Mouse (Mus musculus) myocyte (in vitro differentiated cells): ENCODE results near the gene Hmbs. TPM values are rescaled to one million over a fixed set of nuclear protein-coding genes. Genes with fewer than 3 reads are reported as not detected.

ENCODE experiments used
- H3K27me3 ChIP-seq: one replicate; pipeline ENCODE4 v1.6.1; 2011; ENCODE audit not compliant: control insufficient read depth, insufficient read depth, insufficient read length
- H3K36me3 ChIP-seq: one replicate; pipeline ENCODE4 v1.6.1; 2011; ENCODE audit not compliant: control insufficient read depth, insufficient read depth
- H3K4me2 ChIP-seq: one replicate; pipeline ENCODE4 v1.6.1; 2011; ENCODE audit warnings: low read depth, control low read depth
- H3K4me3 ChIP-seq: one replicate; pipeline ENCODE4 v1.5.1; 2011; ENCODE audit warnings: mild to moderate bottlenecking, control low read depth, moderate library complexity
- H3K79me2 ChIP-seq: one replicate; pipeline ENCODE4 v1.6.1; 2011; ENCODE audit not compliant: control insufficient read depth, insufficient read depth
- H3ac ChIP-seq: one replicate; pipeline ENCODE4 v1.6.1; 2011; ENCODE audit not compliant: control insufficient read depth, insufficient read length
- CEBPB ChIP-seq: IDR thresholded peaks from 2 replicates; pipeline ENCODE4 v1.6.1; 2011; ENCODE audit warnings: mild to moderate bottlenecking, moderate library complexity; ENCODE audit not compliant: poor library complexity, insufficient read depth, severe bottlenecking
- E2F4 ChIP-seq: IDR thresholded peaks from one replicate; pipeline ENCODE4 v1.6.1; 2011; ENCODE audit warnings: mild to moderate bottlenecking, control low read depth, moderate library complexity; ENCODE audit not compliant: insufficient read depth
- MAX ChIP-seq: IDR thresholded peaks from one replicate; pipeline ENCODE4 v1.6.1; 2011; ENCODE audit warnings: low read depth, mild to moderate bottlenecking, control low read depth
- MYOD1 ChIP-seq, 3 experiments: IDR thresholded peaks; one replicate each; pipeline ENCODE4 v1.6.1; 2011; ENCODE audit warnings: control low read depth in 2 of 3, low read depth in 2 of 3, mild to moderate bottlenecking in 2 of 3, moderate library complexity in 1 of 3; ENCODE audit not compliant: insufficient read length in 2 of 3, control insufficient read depth in 1 of 3
- MYOG ChIP-seq, 3 experiments: IDR thresholded peaks; one replicate each; pipeline ENCODE4 v1.6.1; 2011; ENCODE audit warnings: control low read depth in 2 of 3, low read depth in 2 of 3, mild to moderate bottlenecking in 2 of 3; ENCODE audit not compliant: insufficient read length in 2 of 3, control insufficient read depth in 1 of 3, insufficient read depth in 1 of 3
- POLR2A ChIP-seq: IDR thresholded peaks from one replicate; pipeline ENCODE4 v1.6.1; 2011; ENCODE audit warnings: low read depth, mild to moderate bottlenecking, control low read depth, moderate library complexity; ENCODE audit not compliant: insufficient read length
- POLR2AphosphoS2 ChIP-seq: IDR thresholded peaks from one replicate; pipeline ENCODE4 v1.6.1; 2011; ENCODE audit warnings: low read depth, control low read depth; ENCODE audit not compliant: insufficient read length
- REST ChIP-seq: IDR thresholded peaks from one replicate; pipeline ENCODE4 v1.6.1; 2011; ENCODE audit warnings: mild to moderate bottlenecking, control low read depth, moderate library complexity; ENCODE audit not compliant: insufficient read depth, insufficient read length
- SRF ChIP-seq: IDR thresholded peaks from one replicate; pipeline ENCODE4 v1.6.1; 2011; ENCODE audit warnings: low read depth; ENCODE audit not compliant: control insufficient read depth, insufficient read length
- TCF12 ChIP-seq: IDR thresholded peaks from one replicate; pipeline ENCODE4 v1.6.1; 2011; ENCODE audit warnings: mild to moderate bottlenecking, control low read depth; ENCODE audit not compliant: poor library complexity, insufficient read depth, severe bottlenecking
- TCF3 ChIP-seq: IDR thresholded peaks from one replicate; pipeline ENCODE4 v1.6.1; 2011; ENCODE audit warnings: low read depth, control low read depth; ENCODE audit not compliant: insufficient read length
- USF1 ChIP-seq: IDR thresholded peaks from one replicate; pipeline ENCODE4 v1.6.1; 2011; ENCODE audit warnings: low read depth, mild to moderate bottlenecking, control low read depth, moderate library complexity
- polyA plus RNA-seq: library from polyadenylated mRNA; unstranded; fragments of >200 nt; fragmentation: generic; extraction: Trizol; gene quantifications from one replicate; pipeline ENCODE4 v1.2.1, GENCODE M21; 2012; ENCODE audit warnings: missing spikeins

The Hmbs gene
- polyA plus RNA-seq, 1 experiment = 31.5 TPM

GRCm38 (mm10) chr9:44319887-44320798 is 23.9 kb downstream of the Hmbs start, which contains the start of gene C2cd2l:
C2cd2l (minus strand) TSS chr9:44320285.
- H3K27me3 ChIP-seq = no peaks in the 10 kb centered on the region
- peak within 1 kb of the TSS; percentile 75 for H3ac ChIP-seq
- H3K4me2 ChIP-seq = peak within 1 kb of the TSS; percentile 92
- H3K79me2 ChIP-seq = no peaks in the 10 kb centered on the region
- no peak for TF ChIP-seq SRF
- TF ChIP-seq POLR2AphosphoS2 = peak; percentile 9
- no peak for TF ChIP-seq MYOD1 (IDR thresholded peaks at IDR 0.05; ENCODE audit: control insufficient read depth in 1 of 3, insufficient read length in 2 of 3, low read depth in 2 of 3)
- TF ChIP-seq TCF12 = no peak
- no peak for TF ChIP-seq MAX
- TF ChIP-seq CEBPB = no peak
- no peak for TF ChIP-seq TCF3
- no peak for TF ChIP-seq USF1
- no peak for TF ChIP-seq E2F4
- TF ChIP-seq MYOG (IDR thresholded peaks at IDR 0.05; ENCODE audit: control insufficient read depth in 1 of 3, insufficient read depth in 1 of 3, insufficient read length in 2 of 3, low read depth in 2 of 3) = no peak
- TF ChIP-seq POLR2A = peak; percentile 80
- TF ChIP-seq REST = no peak
- no peaks in the 10 kb centered on the region for H3K36me3 ChIP-seq
- peak within 1 kb of the TSS; percentile 43 for H3K4me3 ChIP-seq

- TF ChIP-seq MYOD1 (IDR thresholded peaks at IDR 0.05; ENCODE audit: control insufficient read depth in 1 of 3, insufficient read length in 2 of 3, low read depth in 2 of 3) = peak in 2 of 3 experiments; percentile 5 to 28
- no peak for TF ChIP-seq USF1
- peak in 1 of 3 experiments; percentile 17 for TF ChIP-seq MYOG (IDR thresholded peaks at IDR 0.05; ENCODE audit: control insufficient read depth in 1 of 3, insufficient read depth in 1 of 3, insufficient read length in 2 of 3, low read depth in 2 of 3)
- TF ChIP-seq TCF12 = no peak
- Histone ChIP-seq H3K4me3 (peak overlapping the region; percentile 43), H3K27me3 (no peaks in the 10 kb centered on the region), H3K36me3 (no peaks in the 10 kb centered on the region), H3ac (peak overlapping the region; percentile 75), H3K79me2 (no peaks in the 10 kb centered on the region), H3K4me2 (peak overlapping the region; percentile 92)
Observed at GRCm38 (mm10) chr9:44319105-44319886, 24.7 kb downstream of the Hmbs start.

GRCm38 (mm10) chr9:44318826-44319095 is 25.3 kb downstream of the Hmbs start:
- Histone ChIP-seq H3K4me3 (peak overlapping the region; percentile 43), H3K27me3 (no peaks in the 10 kb centered on the region), H3K4me2 (peak overlapping the region; percentile 92), H3K36me3 (no peaks in the 10 kb centered on the region), H3ac (peak overlapping the region; percentile 75), H3K79me2 (no peaks in the 10 kb centered on the region)
- TF ChIP-seq TCF12 = no peak
- no peak for TF ChIP-seq MYOD1 (IDR thresholded peaks at IDR 0.05; ENCODE audit: control insufficient read depth in 1 of 3, insufficient read length in 2 of 3, low read depth in 2 of 3)
- TF ChIP-seq SRF = no peak

GRCm38 (mm10) chr9:44318076-44318825 is 25.8 kb downstream of the Hmbs start:
- Histone ChIP-seq H3K27me3 (no peaks in the 10 kb centered on the region), H3K79me2 (no peaks in the 10 kb centered on the region), H3K36me3 (no peaks in the 10 kb centered on the region), H3K4me2 (peak overlapping the region; percentile 92), H3K4me3 (peak overlapping the region; percentile 43), H3ac (peak overlapping the region; percentile 75)
- TF ChIP-seq USF1 = no peak
- no peak for TF ChIP-seq SRF
- TF ChIP-seq TCF3 = no peak
- TF ChIP-seq TCF12 = no peak
- TF ChIP-seq MYOG (IDR thresholded peaks at IDR 0.05; ENCODE audit: control insufficient read depth in 1 of 3, insufficient read depth in 1 of 3, insufficient read length in 2 of 3, low read depth in 2 of 3) = no peak
- TF ChIP-seq REST = no peak
- no peak for TF ChIP-seq MYOD1 (IDR thresholded peaks at IDR 0.05; ENCODE audit: control insufficient read depth in 1 of 3, insufficient read length in 2 of 3, low read depth in 2 of 3)
- TF ChIP-seq E2F4 = no peak
- no peak for TF ChIP-seq CEBPB
- TF ChIP-seq POLR2AphosphoS2 = no peak
- TF ChIP-seq MAX = no peak
- no peak for TF ChIP-seq POLR2A

- no peak overlapping the region for H3K4me3 ChIP-seq
- TF ChIP-seq MYOG (IDR thresholded peaks at IDR 0.05; ENCODE audit: control insufficient read depth in 1 of 3, insufficient read depth in 1 of 3, insufficient read length in 2 of 3, low read depth in 2 of 3) (no peak), POLR2AphosphoS2 (no peak)
Observed at GRCm38 (mm10) chr9:44317452-44317851, 26.6 kb downstream of the Hmbs start.

More at GRCm38 (mm10) chr9:44317452-44317851, 26.6 kb downstream of the Hmbs start:
- Histone ChIP-seq H3K27me3 (no peaks in the 10 kb centered on the region), H3K36me3 (no peaks in the 10 kb centered on the region), H3K79me2 (no peaks in the 10 kb centered on the region), H3K4me2 (no peak overlapping the region), H3ac (no peak overlapping the region)
